Mouse (Mus musculus) ovary, adult 10 weeks (tissue): ENCODE results near the gene Mup4. TPM values are rescaled to one million over a fixed set of nuclear protein-coding genes. Genes with fewer than 3 reads are reported as not detected.

Experiments used
- polyA plus RNA-seq: library from polyadenylated mRNA; stranded (reverse); fragments of 350-450 nt; fragmentation: Illumina TruSeq; extraction: RNeasy Lipid Tissue Mini Kit (QIAGEN cat#74804); gene quantifications from one replicate; pipeline ENCODE4 v1.2.3, GENCODE M21; 2014

Mup4 gene
- not detected for polyA plus RNA-seq

DNA sequence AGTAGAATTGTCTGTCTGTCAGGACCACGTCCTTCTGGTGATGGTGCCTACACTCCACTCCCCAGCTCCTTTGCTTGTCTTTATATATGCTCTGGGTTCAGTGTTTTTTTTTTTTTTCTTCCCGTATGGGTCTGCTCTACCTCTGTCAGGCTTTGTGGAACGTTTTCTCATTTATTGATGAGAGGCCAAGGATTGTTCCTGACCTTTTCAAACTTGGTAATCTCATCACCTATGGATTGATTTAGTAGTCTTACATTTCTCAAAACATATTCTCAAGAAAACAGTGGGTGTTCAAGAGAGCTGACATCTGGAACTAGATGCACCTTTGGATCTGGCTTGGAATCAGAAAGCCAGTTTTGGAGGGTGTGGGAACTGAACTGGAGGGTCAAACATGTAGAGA is at the start of gene Mup4:
Mup4 (minus strand) TSS at position 101 of the 400 bp plus-strand sequence.

GRCm38 (mm10) chr4:59963405-59964344 is 3.2 kb upstream of the Mup4 start, which contains the start of gene Mup6:
Mup6 (plus strand) TSS chr4:59964294.

DNA sequence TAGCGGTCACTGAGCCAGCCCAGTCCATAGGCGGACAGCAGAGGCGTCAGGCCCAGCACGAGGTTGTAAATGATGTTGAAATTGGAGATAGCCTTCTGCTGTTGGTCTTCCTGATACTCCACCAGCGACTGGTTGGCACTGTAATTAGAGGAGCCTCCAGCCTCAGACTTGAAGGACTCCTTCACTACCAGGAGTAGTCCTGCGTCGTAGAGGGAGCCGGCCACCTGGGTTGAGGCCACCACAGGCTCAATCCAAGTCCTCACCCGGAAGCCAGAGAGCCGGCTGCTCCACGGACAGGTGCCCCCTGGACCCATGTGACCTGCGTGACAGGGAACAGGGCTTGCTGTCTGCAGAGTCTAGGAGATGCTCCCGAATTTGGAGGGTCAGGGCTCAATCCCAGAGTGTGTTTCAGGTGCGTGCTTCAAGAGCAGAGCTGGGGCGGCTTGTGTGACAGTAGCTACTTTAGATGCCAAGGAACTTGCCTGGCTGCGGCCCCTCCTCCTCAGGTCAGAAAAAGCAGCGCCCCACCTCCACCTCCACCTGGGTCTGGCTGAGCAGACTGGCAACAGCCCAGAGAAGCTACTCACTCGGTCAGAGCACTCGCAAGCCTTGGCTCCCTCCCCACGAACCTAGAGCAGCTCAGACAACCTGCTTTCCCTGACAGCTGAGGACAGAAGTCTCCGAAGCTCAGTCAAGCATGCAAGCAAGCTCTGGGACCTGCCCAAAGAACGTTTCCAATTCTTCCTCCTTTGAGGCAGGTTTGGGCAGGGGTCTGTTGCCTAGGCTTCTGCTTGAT is 45.7 kb downstream of the Mup4 start, which contains the start of gene Slc46a2:
Slc46a2 (minus strand) TSS at position 449 of the 796 bp plus-strand sequence.

Other genes with a start within 250 kb of the Mup4 start
- 74.2 TPM for gene Inip, start 159.1 kb downstream of the Mup4 start, polyA plus RNA-seq
- gene Snx30, start 154.9 kb downstream of the Mup4 start, polyA plus RNA-seq, result 5.8 TPM
- not detected for gene Slc46a2, start 45.7 kb downstream of the Mup4 start, polyA plus RNA-seq
- 1.4 TPM for gene Mup6, start 3.6 kb upstream of the Mup4 start, polyA plus RNA-seq
- not detected for gene Mup7, start 109.8 kb upstream of the Mup4 start, polyA plus RNA-seq
- gene Mup2, start 193.6 kb upstream of the Mup4 start, polyA plus RNA-seq, result not detected